Mouse (Mus musculus): ENCODE data around the gene Zmiz2. TPM values are rescaled to one million over a fixed set of nuclear protein-coding genes. Genes with fewer than 3 reads are reported as not detected.
"Not testable (repeated sequence)": the region's sequence is repeated elsewhere in the genome, so short reads cannot be mapped to it uniquely, and the experiment has no call there.

Gene Zmiz2
- polyA plus RNA-seq (2015; fragmentation: Nextera tagmentation; extraction: Ambion mirVana): 10.1 and 10.3 TPM in 2 replicates

- Histone ChIP-seq H3K9me3 (no peaks in the 10 kb centered on the region), H3K4me1 (peaks cover 16% of the 10 kb centered on the region), H3K27me3 (no peaks in the 10 kb centered on the region), H3K27ac (peak within 1 kb of the TSS; percentile 91), H3K4me2 (replicated peaks) (peak within 1 kb of the TSS; percentile 88), H3K36me3 (peaks cover 14% of the 10 kb centered on the region), H3K9ac (peak within 1 kb of the TSS; percentile 86), H3K4me3 (peak within 1 kb of the TSS; percentile 86)
- WGBS: 9% methylated on average over 40 of the region's 60 CpGs
- ATAC-seq (ENCODE audit: low FRiP score, low read depth): peak; percentile 98
Measured at GRCm38 (mm10) chr11:6388726-6389413, at the start of gene Zmiz2. Zmiz2 (plus strand) TSS chr11:6389074.

- Histone ChIP-seq H3K36me3 (peaks cover 95% of the 10 kb centered on the region), H3K4me2 (replicated peaks) (no peak overlapping the region), H3K27me3 (no peaks in the 10 kb centered on the region), H3K27ac (no peak overlapping the region), H3K4me3 (no peak overlapping the region), H3K9me3 (no peaks in the 10 kb centered on the region), H3K9ac (no peak overlapping the region), H3K4me1 (no peaks in the 10 kb centered on the region)
- no peak for ATAC-seq (ENCODE audit: low FRiP score, low read depth)
- WGBS: 94% methylated on average over 4 of the region's 4 CpGs
Measured at GRCm38 (mm10) chr11:6345956-6346355, 42.9 kb upstream of the Zmiz2 start.

- no peaks in the 10 kb centered on the region for H3K27me3 ChIP-seq
- H3K4me1 ChIP-seq: no peaks in the 10 kb centered on the region
- H3K4me2 ChIP-seq (replicated peaks): no peak overlapping the region
- H3K9me3 ChIP-seq: no peaks in the 10 kb centered on the region
- WGBS: 84% methylated on average over 7 of the region's 7 CpGs
- H3K27ac ChIP-seq: no peak overlapping the region
- no peak overlapping the region for H3K4me3 ChIP-seq
- no peak overlapping the region for H3K9ac ChIP-seq
- ATAC-seq (ENCODE audit: low FRiP score, low read depth): no peak
- peaks cover 91% of the 10 kb centered on the region for H3K36me3 ChIP-seq
Measured at GRCm38 (mm10) chr11:6346966-6347365, 41.9 kb upstream of the Zmiz2 start.

GRCm38 (mm10) chr11:6348681-6349200, 40.1 kb upstream of the Zmiz2 start:
- Histone ChIP-seq H3K4me3 (no peak overlapping the region), H3K27ac (no peak overlapping the region), H3K9me3 (no peaks in the 10 kb centered on the region), H3K36me3 (peaks cover 95% of the 10 kb centered on the region), H3K9ac (no peak overlapping the region), H3K4me2 (replicated peaks) (no peak overlapping the region), H3K4me1 (no peaks in the 10 kb centered on the region), H3K27me3 (no peaks in the 10 kb centered on the region)
- ATAC-seq (ENCODE audit: low FRiP score, low read depth): no peak
- WGBS: 91% methylated on average over 11 of the region's 11 CpGs

- Histone ChIP-seq H3K36me3 (peaks cover 94% of the 10 kb centered on the region), H3K4me1 (no peaks in the 10 kb centered on the region), H3K4me3 (no peak overlapping the region), H3K27me3 (no peaks in the 10 kb centered on the region), H3K9me3 (no peaks in the 10 kb centered on the region), H3K9ac (no peak overlapping the region), H3K4me2 (replicated peaks) (no peak overlapping the region), H3K27ac (no peak overlapping the region)
- 77% methylated on average over 5 of the region's 5 CpGs for WGBS
- ATAC-seq (ENCODE audit: low FRiP score, low read depth): no peak
Measured at GRCm38 (mm10) chr11:6349586-6349985, 39.3 kb upstream of the Zmiz2 start.

GRCm38 (mm10) chr11:6355106-6355505, 33.8 kb upstream of the Zmiz2 start:
- Histone ChIP-seq H3K4me2 (replicated peaks) (no peak overlapping the region), H3K9me3 (no peaks in the 10 kb centered on the region), H3K27ac (no peak overlapping the region), H3K27me3 (no peaks in the 10 kb centered on the region), H3K36me3 (peaks cover 74% of the 10 kb centered on the region), H3K9ac (no peak overlapping the region), H3K4me3 (no peak overlapping the region), H3K4me1 (no peaks in the 10 kb centered on the region)
- 91% methylated on average over 4 of the region's 4 CpGs for WGBS
- ATAC-seq (ENCODE audit: low FRiP score, low read depth): no peak

- no peak overlapping the region for H3K4me3 ChIP-seq
- ATAC-seq (ENCODE audit: low FRiP score, low read depth): no peak
- H3K9ac ChIP-seq: no peak overlapping the region
- no peak overlapping the region for H3K27ac ChIP-seq
- no peaks in the 10 kb centered on the region for H3K9me3 ChIP-seq
- H3K4me1 ChIP-seq: peaks cover 8% of the 10 kb centered on the region; the same call in 1 of the 2 replicates
- whole genome bisulfite sequencing: 90% methylated on average over 9 of the region's 9 CpGs
- H3K27me3 ChIP-seq: no peaks in the 10 kb centered on the region
- H3K36me3 ChIP-seq: no peaks in the 10 kb centered on the region
- no peak overlapping the region for H3K4me2 ChIP-seq (replicated peaks)
Measured at GRCm38 (mm10) chr11:6364581-6365275, 24.1 kb upstream of the Zmiz2 start.

- no peaks in the 10 kb centered on the region for H3K27me3 ChIP-seq
- ATAC-seq (ENCODE audit: low FRiP score, low read depth): peak; percentile 64
- 17% methylated on average over 11 of the region's 11 CpGs for WGBS
- H3K36me3 ChIP-seq: no peaks in the 10 kb centered on the region
- no peak overlapping the region for H3K27ac ChIP-seq
- no peak overlapping the region for H3K4me3 ChIP-seq
- peaks cover 8% of the 10 kb centered on the region; the same call in 1 of the 2 replicates for H3K4me1 ChIP-seq
- H3K9me3 ChIP-seq: no peaks in the 10 kb centered on the region
- H3K9ac ChIP-seq: no peak overlapping the region
- 0 out of 2 replicates have a peak overlapping the region, but pooled peaks have one; percentile 23 for H3K4me2 ChIP-seq (replicated peaks)
Measured at GRCm38 (mm10) chr11:6365885-6366284, 23.0 kb upstream of the Zmiz2 start.

- Histone ChIP-seq H3K27ac (no peak overlapping the region), H3K9me3 (no peaks in the 10 kb centered on the region), H3K4me3 (no peak overlapping the region), H3K36me3 (no peaks in the 10 kb centered on the region), H3K9ac (no peak overlapping the region), H3K27me3 (no peaks in the 10 kb centered on the region), H3K4me2 (replicated peaks) (no peak overlapping the region), H3K4me1 (peaks cover 8% of the 10 kb centered on the region; the same call in 1 of the 2 replicates)
- no peak for ATAC-seq (ENCODE audit: low FRiP score, low read depth)
- WGBS: 48% methylated on average over 6 of the region's 6 CpGs
Measured at GRCm38 (mm10) chr11:6366434-6366833, 22.4 kb upstream of the Zmiz2 start.

- no peak overlapping the region for H3K9ac ChIP-seq
- H3K27me3 ChIP-seq: no peaks in the 10 kb centered on the region
- H3K4me2 ChIP-seq (replicated peaks): no peak overlapping the region
- no peaks in the 10 kb centered on the region for H3K9me3 ChIP-seq
- H3K27ac ChIP-seq: no peak overlapping the region
- no peak for ATAC-seq (ENCODE audit: low FRiP score, low read depth)
- no peaks in the 10 kb centered on the region for H3K36me3 ChIP-seq
- H3K4me1 ChIP-seq: peaks cover 8% of the 10 kb centered on the region; the same call in 1 of the 2 replicates
- no peak overlapping the region for H3K4me3 ChIP-seq
- WGBS: 62% methylated on average over 4 of the region's 4 CpGs
Measured at GRCm38 (mm10) chr11:6367156-6367555, 21.7 kb upstream of the Zmiz2 start.

- not testable (repeated sequence) for H3K4me3 ChIP-seq; H3K9me3 ChIP-seq; H3K4me1 ChIP-seq; H3K27me3 ChIP-seq; H3K27ac ChIP-seq; ATAC-seq (ENCODE audit: low FRiP score, low read depth); H3K9ac ChIP-seq; H3K4me2 ChIP-seq (replicated peaks); H3K36me3 ChIP-seq
- WGBS: 64% methylated on average over 5 of the region's 5 CpGs
Measured at GRCm38 (mm10) chr11:6367986-6368385, 20.9 kb upstream of the Zmiz2 start.

- H3K4me2 ChIP-seq (replicated peaks): no peak overlapping the region
Measured at GRCm38 (mm10) chr11:6371376-6372155, 17.3 kb upstream of the Zmiz2 start.

More at GRCm38 (mm10) chr11:6371376-6372155, 17.3 kb upstream of the Zmiz2 start:
- no peaks in the 10 kb centered on the region for H3K27me3 ChIP-seq
- no peak overlapping the region for H3K4me3 ChIP-seq
- no peak for ATAC-seq (ENCODE audit: low FRiP score, low read depth)
- no peak overlapping the region for H3K27ac ChIP-seq
- no peaks in the 10 kb centered on the region for H3K9me3 ChIP-seq
- H3K9ac ChIP-seq: no peak overlapping the region
- H3K4me1 ChIP-seq: 0 out of 2 replicates have a peak, but pooled peaks cover 2% of the 10 kb centered on the region
- H3K36me3 ChIP-seq: no peaks in the 10 kb centered on the region
- WGBS: 87% methylated on average over 11 of the region's 11 CpGs
